Mouse (Mus musculus): ENCODE data around the gene F11r. TPM values are rescaled to one million over a fixed set of nuclear protein-coding genes. Genes with fewer than 3 reads are reported as not detected.

The F11r gene
- 34.7 and 38.2 TPM in 2 replicates for polyA plus RNA-seq (2016; fragmentation: Nextera tagmentation; extraction: Ambion mirVana)

DNA sequence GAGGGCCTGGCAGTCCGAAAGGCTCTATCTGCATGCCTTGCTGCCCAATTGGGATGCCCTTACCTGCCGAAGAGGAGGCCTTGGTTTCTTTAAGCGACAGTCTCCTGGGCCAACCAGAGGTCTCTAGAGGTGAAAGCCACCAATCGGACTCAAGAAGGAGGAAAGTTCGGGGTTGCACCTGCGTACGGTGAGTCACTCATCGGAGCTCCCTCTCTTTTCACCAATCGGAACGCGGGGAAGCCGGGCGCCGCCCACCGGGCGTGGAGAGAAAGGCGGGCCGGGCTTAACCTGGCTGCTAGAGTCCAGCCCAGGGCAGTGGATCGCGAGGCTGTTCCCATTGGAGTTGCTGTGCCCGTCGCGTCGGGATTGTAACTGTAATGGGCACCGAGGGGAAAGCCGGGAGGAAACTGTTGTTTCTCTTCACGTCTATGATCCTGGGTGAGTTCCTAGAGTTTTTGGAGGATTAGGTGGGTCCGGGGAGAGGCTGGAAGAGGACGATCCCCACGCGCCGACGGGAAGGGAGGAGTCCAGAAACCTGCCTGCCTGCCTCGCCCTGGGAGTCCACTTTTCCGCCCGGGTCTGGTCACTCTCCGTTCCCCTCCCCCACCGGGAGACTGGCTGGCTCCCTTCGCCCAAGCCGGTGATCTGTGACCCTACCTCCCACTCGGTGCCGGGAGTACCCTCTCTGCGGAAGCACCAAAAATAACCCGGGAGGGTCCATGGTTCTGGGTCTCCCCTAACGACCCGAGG, at the start of gene F11r:
Gene F11r, plus strand, starts transcription at position 272 of the 750 bp plus-strand sequence.
- Histone ChIP-seq H3K36me3 (no peaks in the 10 kb centered on the region), H3K27ac (peak within 1 kb of the TSS; percentile 59), H3K9me3 (replicated peaks) (no peaks in the 10 kb centered on the region), H3K4me1 (peaks cover 56% of the 10 kb centered on the region), H3K27me3 (ENCODE audit: low read depth, poor library complexity, severe bottlenecking) (peaks cover 39% of the 10 kb centered on the region), H3K4me3 (peak within 1 kb of the TSS; percentile 55)
- WGBS: under 1% methylated on average over 46 of the region's 46 CpGs
- DNase-seq (ENCODE audit: low spot score): peak; percentile 81

DNA sequence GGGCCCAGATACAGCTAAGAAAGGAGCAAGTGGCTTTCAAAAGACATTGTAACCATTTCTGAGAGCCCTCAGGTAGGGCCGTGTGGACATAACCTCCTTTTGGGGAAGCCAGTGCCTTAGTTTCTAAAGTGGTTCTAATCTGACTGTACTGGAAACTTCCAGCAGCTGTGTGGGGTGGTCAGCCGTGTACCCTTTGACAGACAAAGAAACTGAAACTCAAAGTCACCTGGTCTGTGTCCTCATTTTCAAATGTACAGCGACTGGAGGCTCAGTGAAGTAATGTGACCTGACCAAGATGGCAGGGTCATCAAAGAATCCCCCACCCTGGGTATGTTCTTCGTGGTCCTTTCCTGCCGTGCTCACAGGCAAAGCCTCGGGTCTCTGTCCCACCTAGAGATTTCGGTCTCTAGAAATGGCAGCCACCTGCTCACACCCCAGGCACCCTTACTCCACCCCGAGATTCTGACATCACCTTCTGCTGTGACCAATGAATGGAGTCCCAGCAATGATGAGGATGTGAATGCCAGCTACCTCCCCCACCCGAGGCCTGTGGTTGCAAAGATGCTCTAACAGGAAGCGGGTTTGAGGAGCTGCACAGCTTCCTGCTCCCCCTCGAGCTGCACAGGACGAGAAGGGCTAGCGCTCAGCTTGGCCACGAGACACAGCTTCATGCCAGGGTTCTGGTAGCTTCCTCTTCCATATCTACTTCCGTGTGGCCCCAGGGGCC, 48.8 kb upstream of the F11r start, which contains the start of gene Arhgap30:
Gene Arhgap30, plus strand, starts transcription at position 579 of the 727 bp plus-strand sequence.
- 84% methylated on average over 15 of the region's 15 CpGs for WGBS
- H3K4me1 ChIP-seq: peaks cover 27% of the 10 kb centered on the region
- H3K27ac ChIP-seq: peak within 1 kb of the TSS; percentile 21; the same call in 1 of the 2 replicates
- peaks cover 11% of the 10 kb centered on the region; the same call in 1 of the 2 replicates for H3K27me3 ChIP-seq (ENCODE audit: low read depth, poor library complexity, severe bottlenecking)
- no peak within 1 kb of the TSS for H3K4me3 ChIP-seq
- no peaks in the 10 kb centered on the region for H3K36me3 ChIP-seq
- no peak for DNase-seq (ENCODE audit: low spot score)
- H3K9me3 ChIP-seq (replicated peaks): no peaks in the 10 kb centered on the region

DNA sequence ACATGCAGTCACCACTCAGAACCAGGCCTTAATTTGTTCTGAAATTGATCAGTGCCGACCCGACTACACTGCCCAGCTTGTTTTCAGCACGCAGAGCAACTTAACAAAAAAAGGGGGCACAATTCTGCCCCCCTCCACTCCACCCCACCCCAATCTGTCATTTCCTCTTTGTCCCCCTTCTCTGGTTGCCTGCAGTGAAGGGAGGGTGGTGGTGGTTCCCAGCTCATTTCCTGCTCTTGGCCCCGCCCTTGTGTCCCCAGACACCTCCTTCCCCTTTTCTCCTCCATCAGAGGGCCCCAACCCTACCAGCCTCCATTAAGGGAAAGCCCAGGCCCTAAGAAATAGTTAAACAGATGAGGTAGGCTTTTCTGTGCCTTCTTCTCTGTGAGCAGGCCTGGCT, 47.2 kb upstream of the F11r start:
- no peak overlapping the region for H3K4me3 ChIP-seq
- H3K27ac ChIP-seq: no peak overlapping the region
- peaks cover 3% of the 10 kb centered on the region; the same call in 1 of the 2 replicates for H3K27me3 ChIP-seq (ENCODE audit: low read depth, poor library complexity, severe bottlenecking)
- no peaks in the 10 kb centered on the region for H3K36me3 ChIP-seq
- DNase-seq (ENCODE audit: low spot score): no peak
- H3K9me3 ChIP-seq (replicated peaks): no peaks in the 10 kb centered on the region
- WGBS: 76% methylated on average over 4 of the region's 4 CpGs
- H3K4me1 ChIP-seq: peaks cover 27% of the 10 kb centered on the region

DNA sequence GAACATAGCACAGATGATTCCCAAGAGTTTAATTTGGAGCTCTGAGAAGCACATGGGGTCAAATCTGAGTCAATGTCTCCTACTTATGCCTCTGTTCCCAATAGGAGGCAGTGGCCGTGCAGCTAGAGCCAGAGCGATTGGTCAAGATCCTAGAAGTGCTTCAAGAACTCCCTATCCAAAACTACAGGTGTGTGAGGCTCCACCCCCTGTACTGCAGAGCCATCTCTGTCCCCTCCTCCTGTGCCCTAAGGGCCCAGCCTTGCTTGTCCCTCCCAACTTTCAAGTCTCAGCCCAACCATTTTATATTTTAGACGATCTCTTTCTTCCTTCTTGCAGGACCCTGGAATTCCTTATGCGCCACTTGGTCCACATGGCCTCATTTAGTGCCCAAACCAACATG, 35.5 kb upstream of the F11r start:
- Histone ChIP-seq H3K27me3 (ENCODE audit: low read depth, poor library complexity, severe bottlenecking) (0 out of 2 replicates have a peak, but pooled peaks cover 5% of the 10 kb centered on the region), H3K4me3 (no peak overlapping the region), H3K4me1 (0 out of 2 replicates have a peak, but pooled peaks cover 5% of the 10 kb centered on the region), H3K9me3 (replicated peaks) (no peaks in the 10 kb centered on the region), H3K36me3 (no peaks in the 10 kb centered on the region), H3K27ac (no peak overlapping the region)
- 78% methylated on average over 4 of the region's 4 CpGs for WGBS
- DNase-seq (ENCODE audit: low spot score): no peak

DNA sequence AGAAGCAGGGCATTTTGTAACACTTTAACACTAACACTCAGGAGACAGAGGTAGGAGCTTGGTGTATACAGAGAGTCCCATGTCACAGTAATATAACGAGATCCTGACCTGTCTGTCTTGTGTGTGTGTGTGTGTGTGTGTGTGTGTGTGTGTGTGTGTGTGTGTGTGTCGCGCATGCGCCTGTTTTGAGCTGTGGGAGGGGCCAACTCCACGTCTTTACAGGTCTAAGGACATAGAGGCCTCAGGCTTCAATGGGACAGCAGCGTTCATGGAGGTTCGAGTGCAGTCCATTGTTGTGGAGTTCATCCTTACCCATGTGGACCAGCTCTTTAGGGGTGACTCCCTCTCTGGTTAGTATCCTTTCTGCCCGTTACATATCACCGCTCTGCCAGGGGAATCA, 34.3 kb upstream of the F11r start:
- Histone ChIP-seq H3K36me3 (no peaks in the 10 kb centered on the region), H3K27ac (no peak overlapping the region), H3K9me3 (replicated peaks) (no peaks in the 10 kb centered on the region), H3K27me3 (ENCODE audit: low read depth, poor library complexity, severe bottlenecking) (peaks cover 12% of the 10 kb centered on the region; the same call in 1 of the 2 replicates), H3K4me3 (no peak overlapping the region), H3K4me1 (0 out of 2 replicates have a peak, but pooled peaks cover 5% of the 10 kb centered on the region)
- 79% methylated on average over 9 of the region's 9 CpGs for WGBS
- no peak for DNase-seq (ENCODE audit: low spot score)

DNA sequence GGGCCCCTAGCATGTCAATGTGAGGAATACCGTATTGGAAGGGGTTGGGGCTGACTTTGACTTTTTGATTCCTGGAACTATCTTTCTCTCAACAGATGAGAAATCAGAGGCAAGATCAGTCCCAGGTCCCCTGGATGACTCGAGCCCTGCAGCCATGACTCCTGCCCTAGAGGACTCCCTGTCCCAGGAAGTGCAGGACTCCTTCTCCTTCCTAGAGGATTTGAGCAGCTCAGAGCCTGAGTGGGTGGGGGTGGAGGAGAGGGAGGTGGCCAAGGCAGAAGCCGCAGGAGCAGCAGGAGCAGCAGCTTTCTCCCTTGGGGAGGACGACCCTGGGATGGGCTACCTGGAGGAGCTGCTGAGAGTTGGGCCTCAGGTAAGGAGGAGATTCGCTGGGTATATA, 30.1 kb upstream of the F11r start:
- Histone ChIP-seq H3K36me3 (no peaks in the 10 kb centered on the region), H3K9me3 (replicated peaks) (no peaks in the 10 kb centered on the region), H3K4me3 (no peak overlapping the region), H3K4me1 (peaks cover 6% of the 10 kb centered on the region; the same call in 1 of the 2 replicates), H3K27me3 (ENCODE audit: low read depth, poor library complexity, severe bottlenecking) (peaks cover 24% of the 10 kb centered on the region), H3K27ac (no peak overlapping the region)
- 80% methylated on average over 5 of the region's 5 CpGs for WGBS
- no peak for DNase-seq (ENCODE audit: low spot score)

DNA sequence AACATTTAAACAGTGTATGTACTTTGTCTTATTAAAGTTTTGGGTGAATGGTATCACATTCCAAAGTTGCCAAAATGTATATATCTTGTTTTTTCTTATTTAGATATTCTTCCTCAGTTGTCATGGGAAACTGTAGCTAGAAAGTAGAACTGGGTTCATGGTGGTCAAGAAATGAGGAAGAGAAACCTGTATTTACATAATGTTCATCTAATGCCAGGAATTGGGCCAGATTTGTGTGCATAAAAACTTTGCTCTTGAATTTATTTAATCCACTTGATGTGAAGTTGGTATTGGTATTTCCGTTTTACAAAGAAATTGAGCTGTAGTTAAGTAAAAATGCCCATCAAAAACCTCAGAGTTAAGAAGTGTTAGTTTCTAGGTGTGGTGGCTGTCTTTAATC, 27.1 kb upstream of the F11r start:
- Histone ChIP-seq H3K27me3 (ENCODE audit: low read depth, poor library complexity, severe bottlenecking) (peaks cover 19% of the 10 kb centered on the region), H3K36me3 (peaks cover 23% of the 10 kb centered on the region), H3K4me3 (no peak overlapping the region), H3K9me3 (replicated peaks) (no peaks in the 10 kb centered on the region), H3K27ac (no peak overlapping the region), H3K4me1 (peaks cover 20% of the 10 kb centered on the region)
- 79% methylated on average over 1 of the region's 1 CpGs for WGBS
- DNase-seq (ENCODE audit: low spot score): no peak

DNA sequence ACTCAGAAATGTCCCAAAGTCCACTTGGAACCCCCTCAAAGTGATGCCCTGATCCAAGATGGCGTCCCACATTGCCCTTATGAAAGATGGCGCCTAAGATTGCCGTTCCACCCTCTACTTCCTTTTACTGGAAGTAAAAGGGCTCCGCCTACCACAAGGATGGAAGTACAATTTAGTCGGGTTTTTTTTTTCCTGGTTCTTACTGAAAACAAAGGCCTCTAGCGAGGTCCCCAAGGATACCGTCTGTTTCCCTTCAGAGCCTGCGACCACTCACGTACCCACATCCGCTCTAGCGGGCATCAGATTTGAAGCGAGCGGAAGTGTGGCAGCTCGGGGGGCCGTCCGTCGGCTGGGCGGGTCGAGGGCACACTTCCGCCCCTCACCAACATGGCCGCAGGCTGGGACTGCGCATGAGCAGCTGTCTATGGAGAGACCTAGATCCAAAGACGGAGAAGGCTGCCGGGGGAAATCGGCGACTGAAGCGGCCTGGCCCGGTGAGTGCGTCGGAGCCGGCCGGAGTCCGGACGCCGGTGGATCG, 26.3 kb upstream of the F11r start, which contains the start of gene Usf1:
Gene Usf1, plus strand, starts transcription at position 367 of the 538 bp plus-strand sequence.
- Histone ChIP-seq H3K27ac (peak within 1 kb of the TSS; percentile 97), H3K36me3 (peaks cover 31% of the 10 kb centered on the region), H3K4me1 (peaks cover 20% of the 10 kb centered on the region), H3K4me3 (peak within 1 kb of the TSS; percentile 86), H3K9me3 (replicated peaks) (no peaks in the 10 kb centered on the region), H3K27me3 (ENCODE audit: low read depth, poor library complexity, severe bottlenecking) (peaks cover 19% of the 10 kb centered on the region)
- WGBS: under 1% methylated on average over 36 of the region's 36 CpGs
- DNase-seq (ENCODE audit: low spot score): peak; percentile 96

DNA sequence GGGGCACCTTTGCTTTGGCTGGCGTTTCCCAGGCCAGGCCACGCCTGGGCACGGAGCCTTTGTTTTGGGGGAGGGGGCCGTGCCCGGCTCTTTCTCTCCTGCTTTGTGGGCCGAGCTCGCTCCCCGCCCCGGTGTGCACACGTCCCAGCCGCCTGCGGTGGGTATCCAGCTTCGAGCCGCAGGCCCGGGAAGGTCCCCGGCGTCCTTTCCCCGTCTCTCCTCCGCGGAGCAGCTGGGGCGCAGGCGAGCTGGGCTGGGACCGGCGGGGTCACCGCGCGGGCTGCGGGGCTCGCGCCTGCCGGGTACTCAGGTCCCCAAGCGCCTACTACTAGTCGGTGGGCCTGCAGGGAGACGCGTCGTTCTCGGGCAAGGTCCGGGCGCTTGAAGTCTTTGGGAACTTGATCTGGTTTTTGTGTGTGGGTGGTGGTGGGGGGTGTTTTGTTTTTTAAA, 25.8 kb upstream of the F11r start:
- peak overlapping the region; percentile 86 for H3K4me3 ChIP-seq
- H3K4me1 ChIP-seq: peaks cover 20% of the 10 kb centered on the region
- WGBS: under 1% methylated on average over 39 of the region's 39 CpGs
- DNase-seq (ENCODE audit: low spot score): no peak
- peaks cover 36% of the 10 kb centered on the region for H3K36me3 ChIP-seq
- H3K27ac ChIP-seq: peak overlapping the region; percentile 97
- H3K27me3 ChIP-seq (ENCODE audit: low read depth, poor library complexity, severe bottlenecking): peaks cover 19% of the 10 kb centered on the region
- H3K9me3 ChIP-seq (replicated peaks): no peaks in the 10 kb centered on the region

DNA sequence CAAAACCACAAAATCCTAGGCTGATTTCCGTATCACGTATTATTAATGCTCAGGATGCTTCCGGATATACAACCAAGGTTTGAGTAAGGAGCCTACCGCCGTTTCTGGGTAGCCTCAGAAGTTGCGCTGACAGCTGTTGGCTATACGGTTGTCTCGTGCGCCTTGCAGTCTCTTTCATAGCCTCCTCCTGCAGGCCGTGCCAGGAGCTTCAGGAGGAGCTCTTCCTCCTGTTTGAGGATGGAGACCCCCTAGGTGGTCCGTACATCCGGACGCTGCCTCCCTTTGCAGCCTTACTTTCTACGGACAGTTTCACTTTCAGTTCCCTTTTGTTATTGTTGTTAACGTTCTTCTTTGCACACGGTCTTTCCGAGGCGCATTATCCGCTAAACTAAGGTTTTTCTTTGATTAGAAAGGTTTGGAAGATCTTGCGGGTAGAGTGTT, 25.3 kb upstream of the F11r start:
- WGBS: 2% methylated on average over 20 of the region's 20 CpGs
- Histone ChIP-seq H3K4me3 (peak overlapping the region; percentile 86), H3K27me3 (ENCODE audit: low read depth, poor library complexity, severe bottlenecking) (peaks cover 19% of the 10 kb centered on the region), H3K9me3 (replicated peaks) (no peaks in the 10 kb centered on the region), H3K36me3 (peaks cover 41% of the 10 kb centered on the region), H3K4me1 (peaks cover 20% of the 10 kb centered on the region), H3K27ac (peak overlapping the region; percentile 97)
- DNase-seq (ENCODE audit: low spot score): peak; percentile 70

DNA sequence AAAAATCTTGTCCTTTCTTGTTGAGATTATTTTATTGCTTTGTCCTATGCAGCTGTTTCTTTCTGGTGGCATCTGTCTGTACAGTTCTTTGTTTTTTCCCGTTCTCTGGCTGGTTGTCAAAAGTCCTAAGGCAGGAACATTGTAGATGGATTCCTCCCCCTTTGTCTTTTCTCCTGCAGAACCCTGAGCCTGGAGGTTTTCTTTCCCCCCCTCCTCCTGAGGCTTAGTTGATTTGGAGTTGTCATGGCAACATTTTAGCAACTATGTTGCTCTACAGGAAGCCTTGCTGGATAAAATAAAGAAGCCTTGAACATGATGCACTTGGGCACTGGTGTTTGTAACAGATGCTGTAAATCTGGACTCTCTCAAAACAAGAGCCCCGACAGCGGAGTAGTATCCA, 24.9 kb upstream of the F11r start:
- H3K4me3 ChIP-seq: peak overlapping the region; percentile 86
- peaks cover 20% of the 10 kb centered on the region for H3K4me1 ChIP-seq
- H3K27ac ChIP-seq: peak overlapping the region; percentile 97
- H3K36me3 ChIP-seq: peaks cover 45% of the 10 kb centered on the region
- no peaks in the 10 kb centered on the region for H3K9me3 ChIP-seq (replicated peaks)
- H3K27me3 ChIP-seq (ENCODE audit: low read depth, poor library complexity, severe bottlenecking): peaks cover 16% of the 10 kb centered on the region
- 60% methylated on average over 3 of the region's 3 CpGs for WGBS
- no peak for DNase-seq (ENCODE audit: low spot score)

DNA sequence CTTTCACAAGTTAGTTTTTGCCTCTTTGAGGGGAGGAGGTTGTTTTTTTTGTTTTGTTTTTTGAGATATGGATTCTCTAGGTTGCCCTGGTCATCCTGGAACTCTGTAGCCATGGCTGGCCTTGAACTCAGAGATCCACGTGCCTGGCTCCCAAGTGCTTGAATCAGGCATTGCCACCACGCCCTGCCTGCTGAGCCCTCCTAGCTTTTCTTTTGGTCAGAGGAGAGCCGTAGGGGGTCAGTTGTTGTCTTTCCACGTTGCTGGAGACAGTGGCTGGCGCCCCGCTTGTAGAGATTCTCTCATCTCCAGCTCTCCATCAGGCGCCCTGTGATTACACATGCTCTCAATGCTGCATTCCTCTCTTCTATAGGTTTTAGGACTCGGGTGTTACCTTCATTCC, 23.7 kb upstream of the F11r start:
- H3K27ac ChIP-seq: no peak overlapping the region
- peaks cover 20% of the 10 kb centered on the region for H3K4me1 ChIP-seq
- H3K36me3 ChIP-seq: peaks cover 57% of the 10 kb centered on the region
- H3K9me3 ChIP-seq (replicated peaks): no peaks in the 10 kb centered on the region
- WGBS: 85% methylated on average over 8 of the region's 8 CpGs
- H3K27me3 ChIP-seq (ENCODE audit: low read depth, poor library complexity, severe bottlenecking): peaks cover 6% of the 10 kb centered on the region
- no peak overlapping the region for H3K4me3 ChIP-seq
- no peak for DNase-seq (ENCODE audit: low spot score)
